Mouse (Mus musculus) embryo, embryonic 11 days (tissue): ENCODE data around the gene Olfr115.

ENCODE experiments used
- DNase-seq: peaks from one replicate; pipeline ENCODE4 v3.0.0-alpha.2; 2015

The Olfr115 gene

GRCm38 (mm10) chr17:37627009-37627408 is at the start of gene Olfr115, which contains the start of gene Olfr116:
Olfr115 (minus strand) TSS chr17:37627109.
Olfr116 (minus strand) TSS chr17:37627199.
- DNase-seq = no peak

DNA sequence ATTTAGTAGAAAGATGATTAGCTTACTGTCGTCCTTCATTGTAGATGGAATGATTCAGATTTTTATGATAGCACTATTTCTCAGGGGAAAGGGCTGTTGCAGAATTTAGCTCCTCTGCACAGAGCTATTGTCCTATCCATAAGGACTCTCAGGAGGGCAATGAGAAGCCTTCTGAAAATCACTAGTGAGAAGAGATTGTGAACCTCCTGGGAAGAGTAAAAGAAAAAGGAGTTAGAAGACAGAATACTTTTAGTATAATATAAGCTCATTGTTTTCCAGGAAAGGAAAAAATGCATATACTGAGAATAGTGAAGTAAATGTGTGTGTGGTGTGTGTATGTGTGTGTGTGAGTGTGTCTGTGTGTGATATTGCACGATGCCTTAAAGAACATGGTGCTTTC is 39.8 kb upstream of the Olfr115 start, which contains the start of gene Olfr118:
Gene Olfr118, plus strand, starts transcription at position 301 of the 400 bp plus-strand sequence.
- DNase-seq = no peak

GRCm38 (mm10) chr17:37663682-37664081 is 36.8 kb upstream of the Olfr115 start, which contains the start of gene Olfr117:
Olfr117 (minus strand) TSS chr17:37663782.
- DNase-seq = no peak

GRCm38 (mm10) chr17:37592643-37593042 is 34.3 kb downstream of the Olfr115 start, which contains the start of gene Olfr114:
Olfr114 (minus strand) TSS chr17:37592743.
- no peak for DNase-seq

GRCm38 (mm10) chr17:37577563-37577962 is 49.3 kb downstream of the Olfr115 start, which contains the start of gene Olfr113:
Olfr113 (minus strand) TSS chr17:37577663.
- DNase-seq = no peak

DNA sequence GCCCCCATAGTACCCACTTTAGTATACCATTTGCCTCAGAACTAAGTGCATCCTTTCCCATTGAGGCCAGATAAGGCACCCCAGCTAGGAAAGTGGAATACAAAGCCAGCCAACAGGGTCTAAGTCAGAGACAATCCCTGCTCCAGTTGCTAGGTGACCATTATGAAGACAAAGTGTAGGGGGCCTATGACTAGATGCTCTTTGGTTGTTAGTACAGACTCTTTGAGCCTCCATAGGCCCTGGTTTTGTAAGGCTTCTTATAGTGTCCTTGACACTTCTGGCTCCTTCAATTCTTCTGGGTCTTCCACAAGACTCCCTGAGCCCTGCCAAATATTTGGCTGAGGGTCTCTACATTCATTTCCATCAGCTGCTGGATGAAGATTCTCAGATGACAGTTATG is 57.6 kb downstream of the Olfr115 start, which contains the start of gene Olfr112:
Gene Olfr112, minus strand, starts transcription at position 101 of the 400 bp plus-strand sequence.
- no peak for DNase-seq
